Mouse (Mus musculus) inflammation-experienced regulatory T-cells, adult 6 months (primary cell): ENCODE measurements around the gene Klhl5. TPM values are rescaled to one million over a fixed set of nuclear protein-coding genes. Genes with fewer than 3 reads are reported as not detected.

ENCODE experiments used
- ATAC-seq: one replicate; pipeline ENCODE4 v1.8.0; 2017
- polyA plus RNA-seq, 3 experiments: library from polyadenylated mRNA; unstranded; fragments of 100-300 nt; shearing (Covaris generic); gene quantifications; one replicate each; pipeline ENCODE4 v1.2.1; 2017

Klhl5 gene
- polyA plus RNA-seq, 3 experiments from 2014 or later = 4.0 to 9.7 (median 9.1) TPM

- ATAC-seq = no peak
Measured at GRCm38 (mm10) chr5:65149706-65150105, 42.4 kb downstream of the Klhl5 start.

GRCm38 (mm10) chr5:65150376-65150955, 43.1 kb downstream of the Klhl5 start:
- no peak for ATAC-seq

DNA sequence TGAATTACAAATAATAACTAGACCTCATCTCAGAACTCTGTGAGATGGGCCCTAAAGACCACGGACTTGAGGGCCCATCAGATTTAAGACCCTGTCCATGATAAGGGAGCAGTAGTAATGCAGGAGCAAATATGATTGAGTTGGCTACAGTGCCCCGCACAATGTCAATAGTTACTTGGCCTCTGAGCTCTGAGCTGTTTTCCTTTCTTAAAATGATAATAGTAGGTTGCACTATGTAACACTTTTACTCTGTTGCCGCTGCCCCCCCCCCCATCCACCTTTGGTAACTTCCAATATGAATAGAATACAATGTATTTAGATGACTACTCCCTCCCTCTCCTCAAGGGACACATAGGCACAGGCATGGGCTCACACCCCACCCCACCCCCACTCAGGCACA, 43.9 kb downstream of the Klhl5 start:
- no peak for ATAC-seq

GRCm38 (mm10) chr5:65151767-65152166, 44.4 kb downstream of the Klhl5 start:
- no peak for ATAC-seq

- ATAC-seq = peak; percentile 73
Measured at GRCm38 (mm10) chr5:65154287-65154686, 46.9 kb downstream of the Klhl5 start.

DNA sequence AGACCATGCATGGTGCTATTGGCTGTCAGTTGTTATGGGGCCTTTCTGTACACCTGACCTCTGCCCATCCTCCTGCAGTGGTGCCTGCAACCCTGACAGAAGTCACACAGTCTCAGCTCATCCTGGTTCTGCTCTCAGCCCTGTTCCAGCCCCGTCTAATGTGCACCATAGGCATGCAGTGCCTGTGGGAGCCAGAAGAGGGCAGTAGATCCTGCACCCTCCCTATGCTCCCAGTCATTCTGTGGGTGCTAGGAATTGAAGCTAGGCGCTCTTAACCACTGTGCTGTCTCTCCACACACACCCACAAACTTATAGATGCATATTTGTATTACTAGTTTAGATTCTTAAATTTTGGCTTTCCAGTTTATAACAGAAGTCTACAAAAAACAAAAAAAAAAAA, 49.5 kb downstream of the Klhl5 start:
- ATAC-seq = peak; percentile 48

GRCm38 (mm10) chr5:65157412-65158381, 50.4 kb downstream of the Klhl5 start:
- no peak for ATAC-seq

- ATAC-seq = no peak
Measured at GRCm38 (mm10) chr5:65158696-65159305, 51.5 kb downstream of the Klhl5 start.

GRCm38 (mm10) chr5:65163001-65163400, 55.7 kb downstream of the Klhl5 start:
- ATAC-seq = no peak

DNA sequence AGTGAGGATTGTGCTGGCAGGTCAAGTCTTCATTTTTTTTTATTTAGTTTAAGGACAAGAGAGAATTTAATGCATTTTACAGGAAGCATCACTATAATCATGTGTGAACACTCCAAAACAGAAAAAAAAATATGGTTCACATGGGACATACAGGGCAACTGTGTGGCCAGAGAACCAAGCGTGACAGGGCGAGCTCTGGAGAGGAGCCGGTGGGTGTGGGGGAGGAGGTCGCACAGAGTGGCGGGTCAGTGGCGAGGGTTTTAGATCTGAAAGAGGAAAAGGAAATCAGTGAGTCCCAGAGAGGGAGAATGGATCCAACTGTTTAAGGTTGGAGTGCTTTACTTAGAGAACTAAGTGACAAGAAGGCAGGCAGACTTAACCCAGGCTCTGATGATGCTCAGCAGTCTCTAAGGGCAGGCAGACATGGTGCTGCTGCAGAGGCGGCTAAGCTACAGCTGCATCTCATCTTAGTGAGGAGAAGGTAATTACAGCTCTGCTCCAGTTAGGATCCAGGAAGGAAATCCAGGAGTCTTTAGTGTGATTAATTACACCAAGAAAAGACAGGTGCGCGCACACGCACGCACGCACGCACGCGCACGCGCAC, 56.3 kb downstream of the Klhl5 start:
- no peak for ATAC-seq

GRCm38 (mm10) chr5:65170206-65170605, 62.9 kb downstream of the Klhl5 start:
- no peak for ATAC-seq

DNA sequence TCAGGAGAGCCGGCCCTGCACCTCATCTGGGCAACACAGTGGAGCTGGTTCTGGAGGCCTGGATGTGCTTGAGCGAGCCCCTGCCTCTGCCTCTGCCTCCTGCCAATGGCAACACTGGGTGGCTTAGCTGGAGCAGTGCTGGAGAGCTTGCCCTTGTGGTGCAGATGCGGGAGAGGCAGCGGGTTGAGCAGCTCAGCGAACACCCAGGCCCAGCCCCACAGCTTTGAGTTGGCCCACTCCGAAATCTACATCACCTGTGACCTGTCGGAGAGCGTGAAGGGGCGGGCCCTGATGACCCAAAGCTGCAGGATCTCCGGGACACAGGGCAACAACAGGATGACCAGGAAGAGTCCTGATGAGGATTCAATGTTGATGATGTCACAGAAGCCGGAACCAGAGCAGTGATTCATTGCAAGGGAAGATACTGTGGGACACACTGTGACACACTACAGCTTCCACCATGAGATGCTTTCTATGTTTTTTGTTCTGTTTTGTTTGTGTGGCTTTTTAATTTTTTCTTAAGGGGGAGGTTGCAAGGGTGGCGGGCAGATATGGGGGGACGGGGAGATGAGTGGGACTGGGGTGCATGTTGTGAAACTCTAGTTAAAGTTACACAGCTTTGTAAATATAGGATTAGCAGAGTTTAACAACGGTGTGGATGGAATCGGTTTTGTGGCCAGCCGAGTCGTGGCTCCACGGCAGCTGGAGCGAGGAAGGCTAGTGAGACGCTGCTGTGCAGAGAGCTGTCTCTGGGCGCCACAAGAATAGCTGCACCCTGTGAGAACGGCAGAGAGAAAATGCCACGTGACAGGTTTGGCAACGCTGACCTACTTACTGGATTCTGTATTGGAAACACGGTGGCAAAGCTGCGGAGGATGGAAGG, 67.9 kb downstream of the Klhl5 start:
- ATAC-seq = no peak

GRCm38 (mm10) chr5:65175918-65176484, 68.7 kb downstream of the Klhl5 start:
- ATAC-seq = no peak

DNA sequence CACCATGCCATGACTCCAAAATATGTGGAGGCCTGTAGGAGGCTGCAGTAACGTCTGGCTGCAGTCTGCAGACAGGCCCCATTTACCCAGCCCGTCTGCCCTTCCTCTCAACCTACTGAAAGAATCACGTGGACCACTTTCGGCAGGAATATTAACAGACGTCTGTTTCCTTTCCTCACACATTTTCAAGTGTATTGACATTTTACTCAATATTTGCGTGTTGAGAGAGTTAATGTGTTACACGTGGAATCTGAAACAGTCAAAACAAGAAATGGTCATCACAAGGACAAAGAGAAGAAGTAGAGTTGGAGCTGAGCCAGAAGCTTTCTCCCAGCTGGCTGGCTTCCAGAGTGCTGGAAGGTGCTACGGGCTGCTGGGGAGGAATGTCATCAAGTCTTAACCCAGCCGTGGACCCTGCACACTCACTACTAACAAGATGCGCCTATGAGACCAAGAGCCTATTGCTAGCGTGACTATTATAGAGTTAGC, 69.7 kb downstream of the Klhl5 start:
- ATAC-seq = no peak

- no peak for ATAC-seq
Measured at GRCm38 (mm10) chr5:65178477-65178876, 71.1 kb downstream of the Klhl5 start.

GRCm38 (mm10) chr5:65181160-65181793, 73.9 kb downstream of the Klhl5 start:
- no peak for ATAC-seq

DNA sequence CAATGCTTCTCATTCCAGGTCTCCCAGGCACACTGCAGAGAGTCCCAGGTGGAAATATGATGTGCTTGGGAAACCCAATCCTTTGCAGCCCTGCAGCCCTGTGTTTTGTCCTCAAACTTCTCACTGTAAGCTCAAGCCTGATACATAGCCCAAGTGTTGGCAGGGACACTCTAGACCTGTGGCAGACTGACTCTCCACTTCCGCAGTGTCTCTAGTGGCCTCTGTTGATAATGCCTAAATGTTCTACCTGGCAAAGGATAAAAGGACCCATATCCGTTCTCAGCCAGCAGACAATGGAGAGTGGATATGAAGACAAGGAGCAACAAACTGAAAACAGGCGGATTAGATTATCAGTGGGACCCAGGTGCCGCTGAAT, 74.4 kb downstream of the Klhl5 start:
- ATAC-seq = no peak

DNA sequence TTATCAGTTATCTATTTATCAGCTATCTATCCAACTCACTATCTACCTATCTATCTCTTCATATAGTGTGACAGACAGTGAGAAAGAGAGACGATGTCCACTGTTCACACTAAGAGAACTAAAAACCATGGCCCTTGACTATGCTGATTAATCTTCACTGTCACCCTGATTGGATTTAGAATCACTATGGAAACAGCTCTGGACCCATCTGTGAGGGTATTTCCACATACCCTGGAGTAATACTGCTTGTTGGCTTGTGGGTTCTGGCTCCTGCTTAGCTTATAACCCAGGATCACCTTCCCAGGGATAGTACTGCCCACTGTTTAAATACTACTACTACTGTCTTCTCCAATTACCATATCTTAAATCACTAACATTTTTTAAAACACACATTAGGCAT, 74.9 kb downstream of the Klhl5 start:
- ATAC-seq = no peak

GRCm38 (mm10) chr5:65191601-65192000, 84.3 kb downstream of the Klhl5 start:
- no peak for ATAC-seq

GRCm38 (mm10) chr5:65194441-65194840, 87.1 kb downstream of the Klhl5 start:
- ATAC-seq = no peak
